Mouse (Mus musculus): ENCODE data around the gene Ptar1.

DNA sequence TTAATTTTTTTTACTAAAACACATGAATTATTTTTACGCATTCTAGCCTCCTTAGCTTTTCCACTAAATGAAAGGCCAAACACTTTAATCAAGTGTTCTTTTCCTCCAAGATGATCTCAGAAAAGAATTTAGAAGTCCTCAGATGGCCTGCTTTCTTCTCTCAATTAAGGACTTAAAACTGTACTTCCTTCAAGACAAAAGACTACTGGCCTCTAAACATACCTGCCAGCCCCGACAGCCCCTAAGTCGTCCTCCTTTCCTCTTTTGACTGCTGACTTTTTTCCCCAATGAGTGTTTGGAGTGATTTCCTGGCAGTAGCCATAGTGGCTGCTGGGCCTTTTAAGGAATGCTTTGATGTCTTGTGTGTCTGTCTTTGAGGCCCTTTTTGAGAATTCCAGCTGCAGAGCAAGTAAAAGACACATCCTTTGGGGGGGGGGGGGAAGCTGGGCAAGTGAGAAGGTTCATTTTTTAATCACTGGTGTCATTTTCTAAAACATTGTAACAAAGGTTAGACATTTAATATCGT is 1.3 kb downstream of the Ptar1 start:
- no peak for TF ChIP-seq CTCF (conservative IDR thresholded peaks at IDR 0.05; ENCODE audit: low read length)
- no peak for TF ChIP-seq POU5F1 (IDR thresholded peaks at IDR 0.05; ENCODE audit: borderline replicate concordance, low read length)
- no peak for TF ChIP-seq NANOG (IDR thresholded peaks at IDR 0.05; ENCODE audit: borderline replicate concordance, low read length)
